Mouse (Mus musculus) kidney, postnatal 0 days (tissue): Measurements from ENCODE around the gene Gabra5. TPM values are rescaled to one million over a fixed set of nuclear protein-coding genes. Genes with fewer than 3 reads are reported as not detected.

Source experiments
- ATAC-seq: fragments of 200-750 bp; cut with Nextera tagmentation; replicated peaks from 2 replicates; pipeline ENCODE4 v1.8.0; 2017; ENCODE audit warnings: low read depth, moderate number of reproducible peaks, moderate TSS enrichment, moderate library complexity; ENCODE audit not compliant: low FRiP score
- DNase-seq: peaks from one replicate; pipeline ENCODE4 v3.0.0-alpha.2; 2016; ENCODE audit warnings: low spot score
- H3K27ac ChIP-seq: fragments of 300-500 bp; sonication (generic); 2 replicates; pipeline ENCODE4 v1.5.1; 2014; ENCODE audit warnings: mild to moderate bottlenecking
- H3K27me3 ChIP-seq: fragments of 300-500 bp; sonication (generic); 2 replicates; pipeline ENCODE4 v1.6.1; 2014; ENCODE audit warnings: low read length, mixed read lengths; ENCODE audit not compliant: insufficient read depth
- H3K36me3 ChIP-seq: fragments of 300-500 bp; sonication (generic); 2 replicates; pipeline ENCODE4 v1.6.1; 2014; ENCODE audit warnings: low read length, mixed read lengths; ENCODE audit not compliant: insufficient read depth
- H3K4me1 ChIP-seq: fragments of 300-500 bp; sonication (generic); replicated peaks from 2 replicates; pipeline ENCODE4 v1.6.1; 2014; ENCODE audit warnings: antibody characterized with exemption, low read length, mixed read lengths; ENCODE audit not compliant: insufficient read depth
- H3K4me2 ChIP-seq: fragments of 300-500 bp; sonication (generic); 2 replicates; pipeline ENCODE4 v1.6.1; 2014; ENCODE audit warnings: mild to moderate bottlenecking, low read length, moderate library complexity, mixed read lengths
- H3K4me3 ChIP-seq: fragments of 300-500 bp; sonication (generic); replicated peaks from 2 replicates; pipeline ENCODE4 v1.5.1; 2014; ENCODE audit warnings: low read depth, low read length
- H3K9ac ChIP-seq: fragments of 300-500 bp; sonication (generic); 2 replicates; pipeline ENCODE4 v1.6.1; 2014; ENCODE audit warnings: low read depth, low read length
- H3K9me3 ChIP-seq: fragments of 300-500 bp; sonication (generic); replicated peaks from 2 replicates; pipeline ENCODE4 v1.6.1; 2016; ENCODE audit warnings: low read length, inconsistent platforms, mixed read lengths
- CTCF ChIP-seq: IDR thresholded peaks from 2 replicates; pipeline ENCODE4 v1.5.1; 2016; ENCODE audit warnings: antibody characterized with exemption, low read depth, mild to moderate bottlenecking, moderate library complexity
- WGBS: fragments of 180-500 bp; shearing (Covaris S2); extraction: QIAGEN DNeasy Blood & Tissue Kit; methylation state at CpG from one replicate; pipeline ENCODE4 v1.1.7; 2014; 5-methylcytosine and 5-hydroxymethylcytosine counted together
- polyA plus RNA-seq: library from polyadenylated mRNA; unstranded; fragments of >200 nt; fragmentation: Nextera tagmentation; extraction: Ambion mirVana; gene quantifications from 2 replicates; pipeline ENCODE4 v1.2.1, GENCODE M21; 2015

Gene Gabra5
- polyA plus RNA-seq = 0.08 and 0.13 TPM in 2 replicates

DNA sequence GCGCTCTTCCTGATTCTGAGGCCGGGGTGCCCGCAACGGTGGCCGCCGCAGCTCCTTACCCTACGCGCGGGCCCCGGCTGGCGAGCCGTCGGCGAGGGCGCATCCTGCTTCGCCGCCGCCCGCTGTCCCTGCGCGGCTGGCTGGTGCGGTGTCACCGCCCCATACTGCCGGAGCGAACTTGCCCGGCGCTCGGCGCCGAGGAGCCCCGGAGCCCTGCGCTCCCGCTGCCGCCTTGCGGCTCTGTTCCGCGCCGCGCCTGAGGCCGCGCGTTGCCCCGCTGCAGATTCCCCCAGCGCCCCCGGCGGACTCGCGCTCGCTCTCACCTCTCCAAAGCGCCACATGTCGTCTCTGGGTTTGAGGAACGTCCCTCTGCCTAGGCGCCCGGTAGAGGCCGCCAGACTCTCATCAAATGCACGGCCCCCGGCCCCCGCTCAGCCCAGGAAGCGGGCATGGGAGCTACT, at the start of gene Gabra5:
Gene Gabra5 (minus strand): TSS at position 379 of the 461 bp plus-strand sequence.
- Histone ChIP-seq H3K4me1 (no peaks in the 10 kb centered on the region; the same call in 1 of the 2 replicates), H3K4me2 (peak within 1 kb of the TSS; percentile 52), H3K9me3 (no peaks in the 10 kb centered on the region), H3K4me3 (peak within 1 kb of the TSS; percentile 24), H3K9ac (no peak within 1 kb of the TSS), H3K27ac (no peak within 1 kb of the TSS), H3K36me3 (no peaks in the 10 kb centered on the region), H3K27me3 (peaks cover 33% of the 10 kb centered on the region)
- TF ChIP-seq CTCF = peak; percentile 29; the same call in 1 of the 2 replicates
- under 1% methylated on average over 51 of the region's 59 CpGs for WGBS
- ATAC-seq (peak; percentile 65), DNase-seq (peak; percentile 24)

- ATAC-seq (no peak), DNase-seq (peak; percentile 37)
- Histone ChIP-seq H3K9me3 (no peaks in the 10 kb centered on the region), H3K4me2 (no peak overlapping the region), H3K4me3 (no peak overlapping the region), H3K36me3 (no peaks in the 10 kb centered on the region), H3K9ac (no peak overlapping the region), H3K4me1 (no peaks in the 10 kb centered on the region), H3K27ac (no peak overlapping the region), H3K27me3 (no peaks in the 10 kb centered on the region)
- WGBS = 25% methylated on average over 7 of the region's 7 CpGs
- TF ChIP-seq CTCF = peak; percentile 63
These were observed 28.7 kb upstream of the Gabra5 start for GRCm38 (mm10) chr7:57538565-57538964.

DNA sequence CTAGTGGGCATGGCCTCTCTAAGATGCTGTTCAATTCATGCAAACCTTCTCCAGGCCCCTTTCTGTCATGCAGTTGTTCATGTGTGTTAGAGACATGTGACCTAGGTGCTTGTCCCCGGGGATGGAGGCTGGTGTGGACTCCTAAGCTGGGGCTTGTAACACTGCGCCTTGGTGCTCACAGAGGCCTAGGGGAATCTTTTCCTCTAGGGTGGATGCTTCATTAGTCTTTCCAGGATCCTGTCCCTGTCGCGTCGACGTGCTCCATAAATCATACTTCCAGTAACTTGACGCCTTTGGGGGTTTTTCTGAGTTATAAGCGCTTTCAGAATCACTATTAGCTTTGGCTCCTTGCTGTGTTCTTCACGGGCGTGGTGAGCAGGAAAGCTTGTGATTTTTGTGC, 22.8 kb upstream of the Gabra5 start:
- ATAC-seq (no peak), DNase-seq (no peak)
- H3K4me2 ChIP-seq = no peak overlapping the region
- H3K36me3 ChIP-seq = no peaks in the 10 kb centered on the region
- H3K27me3 ChIP-seq = no peaks in the 10 kb centered on the region
- H3K4me3 ChIP-seq = no peak overlapping the region
- H3K4me1 ChIP-seq = no peaks in the 10 kb centered on the region
- TF ChIP-seq CTCF = no peak
- no peak overlapping the region for H3K27ac ChIP-seq
- 22% methylated on average over 10 of the region's 10 CpGs for WGBS
- no peak overlapping the region for H3K9ac ChIP-seq
- no peaks in the 10 kb centered on the region for H3K9me3 ChIP-seq

- Histone ChIP-seq H3K27me3 (no peaks in the 10 kb centered on the region), H3K9me3 (no peaks in the 10 kb centered on the region), H3K36me3 (no peaks in the 10 kb centered on the region), H3K27ac (no peak overlapping the region), H3K4me2 (no peak overlapping the region), H3K9ac (no peak overlapping the region), H3K4me1 (no peaks in the 10 kb centered on the region), H3K4me3 (no peak overlapping the region)
- ATAC-seq (no peak), DNase-seq (no peak)
- WGBS = 89% methylated on average over 8 of the region's 8 CpGs
- no peak for TF ChIP-seq CTCF
These were observed 20.1 kb upstream of the Gabra5 start for GRCm38 (mm10) chr7:57529954-57530353.

GRCm38 (mm10) chr7:57529451-57529850, 19.6 kb upstream of the Gabra5 start:
- no peaks in the 10 kb centered on the region for H3K9me3 ChIP-seq
- no peak overlapping the region for H3K4me3 ChIP-seq
- no peak for TF ChIP-seq CTCF
- no peak overlapping the region for H3K4me2 ChIP-seq
- H3K9ac ChIP-seq = no peak overlapping the region
- no peak overlapping the region for H3K27ac ChIP-seq
- no peaks in the 10 kb centered on the region for H3K4me1 ChIP-seq
- 82% methylated on average over 4 of the region's 4 CpGs for WGBS
- no peaks in the 10 kb centered on the region for H3K27me3 ChIP-seq
- DNase-seq (no peak), ATAC-seq (no peak)
- H3K36me3 ChIP-seq = no peaks in the 10 kb centered on the region

DNA sequence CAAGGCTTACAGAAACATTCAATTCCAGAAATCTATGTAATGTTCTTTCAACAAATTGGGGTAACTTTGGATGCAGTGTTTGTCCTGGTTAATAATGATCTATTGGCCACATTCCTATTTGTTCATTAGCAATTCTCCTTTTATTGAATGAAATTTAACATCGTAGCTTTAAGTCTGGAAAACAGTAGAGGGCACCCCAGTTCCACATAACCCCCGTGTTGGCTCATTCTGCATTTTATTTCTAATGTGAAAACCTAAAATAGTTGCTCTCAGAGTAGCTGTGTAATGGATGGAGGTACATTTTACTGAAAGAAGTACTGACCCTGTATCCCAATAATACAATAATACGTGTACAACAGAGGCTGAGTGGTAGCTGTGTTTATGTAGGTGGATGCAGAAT, 3.1 kb upstream of the Gabra5 start:
- H3K9me3 ChIP-seq = no peaks in the 10 kb centered on the region
- H3K9ac ChIP-seq = no peak overlapping the region
- no peak overlapping the region for H3K4me2 ChIP-seq
- no peak overlapping the region for H3K27ac ChIP-seq
- no peak overlapping the region for H3K4me3 ChIP-seq
- ATAC-seq (no peak), DNase-seq (peak; percentile 41)
- WGBS = 27% methylated on average over 3 of the region's 3 CpGs
- H3K4me1 ChIP-seq = no peaks in the 10 kb centered on the region; the same call in 1 of the 2 replicates
- no peaks in the 10 kb centered on the region for H3K36me3 ChIP-seq
- peaks cover 29% of the 10 kb centered on the region for H3K27me3 ChIP-seq
- peak; percentile 59 for TF ChIP-seq CTCF
